Mouse (Mus musculus): ENCODE data around the gene Npr2.
"Not testable (repeated sequence)": the region's sequence is repeated elsewhere in the genome, so short reads cannot be mapped to it uniquely, and the experiment has no call there.

Npr2 gene

GRCm38 (mm10) chr4:43631046-43631955 lies at the start of gene Npr2:
Npr2 (plus strand) TSS chr4:43631935.
- DNase-seq (ENCODE audit: low read depth) = no peak

DNA sequence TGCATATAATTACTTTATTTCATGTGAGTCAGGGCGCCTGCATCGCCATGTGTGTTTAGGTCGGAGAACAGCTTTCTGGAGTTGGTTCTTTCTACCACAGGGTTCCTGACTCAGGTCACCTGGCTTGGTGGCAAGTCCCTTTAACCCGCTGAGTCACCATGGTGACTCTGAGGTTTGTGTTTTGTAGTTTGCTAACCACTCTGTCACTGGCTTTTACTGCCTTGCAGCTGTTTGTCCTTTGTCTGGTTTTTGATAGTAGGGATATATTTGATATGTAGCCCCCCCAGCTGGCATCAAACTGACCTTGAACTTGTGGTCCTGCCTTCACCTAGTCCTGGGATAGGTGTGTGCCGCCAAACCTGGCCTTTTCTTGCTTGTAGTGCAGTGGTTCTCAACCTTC lies 49.5 kb upstream of the Npr2 start:
- DNase-seq (ENCODE audit: low read depth) = peak; percentile 67

DNA sequence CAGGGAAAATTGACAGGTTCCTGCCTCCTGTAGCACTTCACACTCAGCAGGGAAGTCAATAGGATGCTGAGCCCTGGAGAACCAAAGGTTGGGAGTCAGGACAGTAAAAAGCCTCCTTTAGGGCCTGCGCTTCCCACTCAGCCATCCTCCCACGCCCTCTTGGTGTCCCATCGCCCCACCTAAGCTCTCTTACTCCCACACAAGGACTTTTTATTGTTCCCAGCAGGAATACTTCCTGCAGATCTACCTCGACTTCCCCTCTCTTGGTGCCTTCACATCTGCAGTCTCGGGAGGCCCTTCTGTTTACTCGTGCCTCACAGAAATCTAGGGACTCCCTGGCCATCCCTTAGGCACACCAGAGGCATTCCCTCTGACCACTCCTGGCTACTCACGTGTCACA lies 48.3 kb upstream of the Npr2 start:
- DNase-seq (ENCODE audit: low read depth) = no peak

DNA sequence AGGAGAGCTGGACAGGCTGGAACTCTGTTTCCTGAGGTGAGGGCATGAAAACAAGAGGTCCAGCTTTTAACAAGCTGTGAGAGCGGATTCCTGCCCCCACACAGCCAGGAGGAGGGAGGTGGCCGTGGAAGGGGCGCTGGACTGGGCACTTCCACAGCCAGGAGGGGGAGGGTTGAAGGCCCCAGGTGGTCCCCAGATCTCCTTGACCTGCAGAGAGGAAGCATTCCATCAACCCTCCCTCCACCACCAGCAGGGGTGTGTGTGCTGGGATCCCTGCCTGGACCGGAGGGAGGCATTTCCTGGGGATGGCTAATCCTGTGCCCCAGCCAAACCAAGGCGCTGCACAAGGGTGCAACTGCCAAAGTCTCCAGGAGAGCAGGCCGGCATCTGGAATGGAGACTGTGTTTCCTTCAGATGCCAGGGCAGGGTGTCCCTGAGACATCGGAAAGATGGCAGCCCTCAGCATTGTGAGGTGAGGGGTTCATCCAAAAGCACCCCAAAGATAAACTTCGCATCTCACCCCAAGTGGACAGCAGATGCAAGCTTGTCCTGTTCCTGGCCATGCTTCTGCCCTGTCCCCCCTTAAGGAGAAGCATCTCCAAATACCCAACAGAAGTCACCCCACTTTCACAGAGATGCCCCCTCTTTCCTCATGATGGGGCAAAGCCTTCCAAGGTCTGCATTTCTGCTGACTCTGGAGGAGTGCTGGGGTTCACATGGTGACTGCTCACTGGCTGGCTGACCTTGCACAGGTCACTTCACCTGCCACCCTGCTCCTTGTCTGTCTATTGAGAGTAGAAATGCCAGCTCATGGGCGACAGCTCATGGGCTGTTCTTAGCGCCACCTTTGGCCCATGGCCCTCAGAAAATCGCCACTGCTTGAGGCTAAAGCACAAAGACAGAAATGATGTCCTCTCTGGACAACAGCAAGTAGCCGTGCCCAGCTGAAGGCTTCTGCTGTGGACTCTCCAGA lies 47.0 kb upstream of the Npr2 start, which contains the start of gene Msmp:
TSS of gene Msmp (minus strand) at position 51 of the 973 bp plus-strand sequence.
- DNase-seq (ENCODE audit: low read depth) = no peak

DNA sequence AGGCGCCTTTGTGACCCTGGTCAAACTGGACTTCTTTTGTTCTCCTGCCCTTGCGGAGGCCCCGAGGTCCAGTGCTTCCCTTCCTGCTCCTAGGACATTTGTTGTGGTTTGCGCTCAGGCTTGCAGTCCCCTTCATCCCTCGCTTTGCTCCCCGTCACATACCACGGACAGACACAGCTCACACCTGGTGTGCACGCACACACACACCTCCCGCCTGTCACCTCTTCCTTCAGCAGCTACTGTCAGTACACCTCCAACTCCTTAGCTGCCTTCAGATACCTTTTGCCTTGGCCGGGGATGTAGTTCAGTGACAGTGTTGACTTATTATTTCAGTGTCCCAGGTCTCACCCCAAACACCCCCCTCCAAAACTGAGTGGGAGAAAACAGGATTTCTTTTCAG lies 46.1 kb upstream of the Npr2 start:
- no peak for DNase-seq (ENCODE audit: low read depth)

DNA sequence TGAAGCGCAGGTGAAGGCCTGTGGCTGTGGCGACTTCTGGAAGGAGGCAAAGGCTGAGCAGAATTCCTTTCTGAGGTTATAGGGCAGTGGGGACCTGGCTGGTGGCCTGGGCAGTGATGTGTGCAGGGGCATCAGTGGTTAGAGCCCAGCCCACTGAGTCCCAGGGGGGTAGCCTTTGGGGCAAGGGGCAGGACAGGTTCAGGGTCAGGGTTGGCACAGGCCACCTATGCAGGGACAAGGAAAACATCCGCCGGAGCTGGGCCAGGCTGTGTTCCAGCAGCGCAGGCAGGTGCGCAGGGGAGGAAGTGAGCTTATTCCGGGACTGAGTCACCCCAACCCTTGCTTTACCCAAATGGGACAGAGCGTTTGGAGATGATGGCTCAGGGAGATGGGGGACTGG lies 45.3 kb upstream of the Npr2 start:
- DNase-seq (ENCODE audit: low read depth) = no peak

DNA sequence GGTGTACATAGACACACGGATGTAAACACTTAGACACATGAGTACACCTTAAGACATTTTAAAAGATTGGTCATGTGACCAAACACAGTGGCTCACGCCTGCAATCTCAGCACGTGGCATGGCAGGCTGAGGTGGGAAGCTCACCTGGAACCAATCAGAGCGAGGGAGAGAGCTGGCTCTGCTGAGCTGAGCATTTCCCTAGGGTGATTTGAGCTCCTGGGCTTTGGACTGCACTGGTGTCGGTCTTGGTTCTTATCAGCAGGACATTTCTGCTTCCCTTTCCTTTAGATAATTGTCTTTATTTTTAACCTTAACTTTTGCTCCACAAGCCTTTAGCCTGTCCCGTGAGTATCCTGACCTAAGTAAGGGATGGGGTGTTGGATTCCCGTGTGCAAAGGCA lies 44.1 kb upstream of the Npr2 start:
- peak; percentile 49 for DNase-seq (ENCODE audit: low read depth)

DNA sequence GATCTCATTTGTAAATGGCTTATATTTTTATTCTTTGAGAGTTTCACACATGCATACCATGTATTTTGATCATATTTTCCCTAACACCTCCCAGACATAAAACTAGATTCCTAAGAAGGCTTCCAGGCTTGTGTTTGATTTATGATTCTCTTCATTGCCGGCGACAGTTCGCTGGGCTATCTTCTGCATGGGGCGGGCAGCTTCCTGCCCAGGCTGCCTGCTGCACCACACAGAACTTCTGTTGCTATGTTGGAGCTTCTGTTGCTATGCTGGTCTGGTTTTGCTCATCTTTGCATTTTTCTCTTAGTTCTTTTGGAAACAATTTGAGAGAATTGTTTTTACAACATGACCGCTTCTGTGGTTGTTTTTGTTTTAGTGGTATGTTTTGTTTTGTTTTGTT lies 40.2 kb upstream of the Npr2 start:
- DNase-seq (ENCODE audit: low read depth) = no peak

- DNase-seq (ENCODE audit: low read depth) = no peak
These were observed 39.8 kb upstream of the Npr2 start for GRCm38 (mm10) chr4:43591961-43592360.

DNA sequence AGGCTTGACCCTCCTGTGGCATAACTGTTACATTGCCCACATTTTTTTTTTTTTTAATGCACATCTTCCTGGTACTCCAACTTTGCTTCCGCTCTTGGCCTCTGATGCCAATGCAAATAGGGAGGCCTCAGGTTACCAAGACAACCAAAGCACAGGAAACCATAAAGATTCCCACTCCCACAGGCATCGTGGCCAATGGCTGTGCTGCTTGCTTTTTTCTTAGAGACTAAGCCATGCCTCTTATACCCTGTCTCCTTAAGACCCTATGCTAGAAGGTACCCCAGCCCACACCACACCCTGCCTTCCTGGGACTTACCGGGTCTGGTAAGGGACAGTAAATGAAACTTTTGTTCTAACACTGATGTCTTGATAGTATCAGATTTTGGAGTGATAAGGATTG lies 38.3 kb upstream of the Npr2 start:
- no peak for DNase-seq (ENCODE audit: low read depth)

- not testable (repeated sequence) for DNase-seq (ENCODE audit: low read depth)
These were observed 35.1 kb upstream of the Npr2 start for GRCm38 (mm10) chr4:43596597-43596996.

DNA sequence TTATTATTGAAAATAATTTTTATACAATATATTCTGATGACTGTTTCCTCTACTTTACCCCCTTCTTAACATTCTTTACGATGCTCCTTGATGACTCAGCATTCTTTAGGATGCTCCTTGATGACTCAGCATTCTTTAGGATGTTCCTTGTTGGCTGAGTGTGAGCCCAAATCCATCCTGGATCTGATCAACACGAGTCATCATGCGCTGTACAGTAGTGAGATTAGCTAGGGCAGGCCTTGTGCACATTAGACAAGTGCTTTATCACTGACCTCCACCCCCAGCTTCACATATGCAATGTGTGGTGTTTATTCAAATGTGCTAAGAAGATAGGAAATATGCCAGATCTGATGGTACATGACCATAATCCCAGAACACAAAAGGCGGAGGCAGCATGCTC lies 33.5 kb upstream of the Npr2 start:
- no peak for DNase-seq (ENCODE audit: low read depth)

DNA sequence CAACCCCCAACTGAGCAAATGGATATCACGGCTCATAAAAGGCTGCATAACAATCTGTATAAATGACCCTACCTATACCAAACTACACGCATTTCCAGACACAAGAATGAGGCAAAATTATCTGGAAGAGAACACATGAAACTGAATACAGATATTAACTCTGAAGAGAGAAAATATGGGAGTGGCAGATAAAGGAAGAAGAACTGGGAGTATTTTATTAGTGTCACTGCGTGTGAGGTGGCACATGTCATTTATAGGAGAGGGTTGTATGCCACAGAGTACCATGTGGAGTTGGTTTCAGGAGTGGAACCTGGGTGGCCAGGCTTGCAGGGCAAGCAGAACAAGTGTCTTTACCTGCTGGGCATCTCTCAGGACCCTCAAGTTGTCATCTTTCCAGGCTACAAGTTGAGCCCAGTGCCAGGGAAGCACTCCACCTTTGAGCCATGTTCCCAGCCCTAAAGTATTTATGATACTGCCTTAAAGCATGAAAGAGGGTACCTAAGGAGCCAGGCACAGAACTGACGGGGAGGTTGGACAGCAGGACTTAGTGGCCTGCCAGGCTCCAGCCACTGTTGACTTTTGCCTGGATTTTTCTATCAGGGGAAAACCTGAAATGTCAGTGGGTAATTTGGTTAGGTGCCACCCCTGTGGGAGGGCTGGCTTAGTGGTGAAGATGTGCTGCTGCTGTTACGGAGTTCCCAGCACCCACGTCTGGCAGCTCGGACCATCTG lies 32.9 kb upstream of the Npr2 start:
- no peak for DNase-seq (ENCODE audit: low read depth)

DNA sequence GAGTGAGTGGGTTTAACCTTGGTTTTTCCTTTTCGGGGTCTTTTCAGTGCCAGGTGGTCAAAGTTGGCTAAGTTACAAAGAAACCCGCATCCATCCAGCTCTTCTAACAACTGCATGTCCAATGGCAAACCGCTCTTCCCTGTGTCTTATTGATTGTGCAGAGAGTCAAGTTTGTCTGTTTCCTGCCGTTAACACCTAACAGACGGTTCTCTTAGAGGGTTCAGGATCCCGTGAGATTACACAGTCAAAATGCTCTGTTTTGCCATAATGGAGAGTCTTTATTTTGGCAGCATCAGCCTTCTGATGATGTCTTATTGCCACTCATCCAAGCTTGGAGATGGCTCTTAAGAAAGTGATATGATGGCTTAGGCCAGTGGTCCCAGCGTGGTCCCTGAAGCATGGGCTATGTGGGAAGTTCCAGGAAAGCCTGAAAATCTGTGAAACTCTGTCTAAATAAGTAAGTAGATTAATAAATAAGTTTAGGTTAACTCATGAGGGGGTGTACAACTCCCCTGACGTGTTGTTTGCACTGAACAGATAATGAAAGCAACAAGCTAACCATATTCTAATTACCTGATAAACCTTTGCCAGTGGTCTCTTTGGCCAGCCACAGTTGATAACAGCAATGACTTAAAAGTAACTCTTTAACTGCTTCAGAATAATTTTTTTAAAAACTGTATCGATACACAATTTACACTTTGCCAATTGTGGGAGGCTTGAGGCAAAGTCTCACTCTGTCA lies 31.4 kb upstream of the Npr2 start:
- no peak for DNase-seq (ENCODE audit: low read depth)

DNA sequence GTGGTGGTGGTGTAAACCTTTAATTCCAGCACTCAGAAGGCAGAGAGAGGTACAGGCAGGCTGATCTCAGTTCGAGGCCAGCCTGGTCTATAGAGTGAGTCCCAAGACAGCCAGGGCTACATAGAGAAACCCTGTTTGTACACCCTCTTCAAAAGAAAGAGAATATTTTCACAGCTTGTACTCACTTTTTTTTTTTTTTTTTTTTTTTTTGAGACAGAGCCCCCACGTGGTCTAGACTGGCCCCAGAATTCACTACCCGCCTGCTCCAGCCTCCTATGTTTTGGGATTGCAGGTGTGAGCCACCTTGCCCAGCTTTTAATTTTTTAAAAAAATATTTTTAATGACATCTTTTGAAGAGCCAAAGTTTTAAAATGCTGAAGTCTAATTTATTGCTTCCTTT lies 27.6 kb upstream of the Npr2 start:
- DNase-seq (ENCODE audit: low read depth) = no peak

GRCm38 (mm10) chr4:43604751-43605685 lies 26.7 kb upstream of the Npr2 start:
- DNase-seq (ENCODE audit: low read depth) = peak; percentile 78

GRCm38 (mm10) chr4:43612534-43612933 lies 19.2 kb upstream of the Npr2 start:
- peak; percentile 64 for DNase-seq (ENCODE audit: low read depth)

- peak; percentile 73 for DNase-seq (ENCODE audit: low read depth)
These were observed 18.5 kb upstream of the Npr2 start for GRCm38 (mm10) chr4:43613060-43613730.

DNA sequence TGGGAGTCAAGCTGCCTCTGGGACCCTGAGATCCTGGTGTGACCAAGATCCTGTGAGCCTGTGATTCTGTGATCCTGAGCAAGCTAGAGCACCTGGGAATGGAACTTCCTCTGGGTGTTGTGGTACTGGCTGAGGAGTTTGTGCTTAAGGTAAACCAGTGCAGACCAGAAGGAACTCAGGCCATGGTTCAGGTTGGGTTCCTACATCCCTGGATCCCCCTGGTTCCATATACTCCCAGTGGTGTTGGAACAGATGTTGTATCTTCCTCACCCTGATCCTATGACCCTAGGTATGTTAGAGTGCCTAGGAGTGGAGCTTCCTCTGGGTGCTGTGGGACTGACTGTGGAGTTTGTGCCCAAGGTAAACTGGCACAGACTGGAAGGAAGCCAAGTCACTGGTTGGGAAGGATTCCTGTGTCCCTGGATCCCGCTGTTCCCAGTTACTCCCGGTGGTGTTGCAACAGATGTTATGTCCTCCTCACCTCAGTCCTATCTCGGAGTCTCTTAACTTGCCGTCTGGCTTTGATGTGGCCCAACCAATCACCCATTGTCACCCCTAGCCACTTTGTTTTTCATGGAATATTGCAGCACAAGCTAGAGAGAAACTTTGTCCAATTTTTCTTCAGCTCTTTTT lies 11.5 kb upstream of the Npr2 start:
- DNase-seq (ENCODE audit: low read depth) = no peak
